Mouse (Mus musculus) gastrocnemius, adult 2 months (tissue): ENCODE measurements around the gene Rcc1. TPM values are rescaled to one million over a fixed set of nuclear protein-coding genes. Genes with fewer than 3 reads are reported as not detected.

Experiments used
- DNase-seq: peaks from one replicate; pipeline ENCODE4 v3.0.0; 2022
- H3K27ac ChIP-seq: fragments of 200-600 bp; 2 replicates; pipeline ENCODE4 v1.8.1; 2022; ENCODE audit warnings: mild to moderate bottlenecking
- H3K4me3 ChIP-seq: fragments of 200-600 bp; 2 replicates; pipeline ENCODE4 v1.8.1; 2022; ENCODE audit warnings: mild to moderate bottlenecking, moderate library complexity
- CTCF ChIP-seq: fragments of 200-600 bp; IDR thresholded peaks from 2 replicates; pipeline ENCODE4 v1.8.1; 2022; ENCODE audit warnings: antibody characterized with exemption, mild to moderate bottlenecking, moderate library complexity
- intact Hi-C: fragments of 180-260 bp; cut with DNase I; formaldehyde crosslinking; loops from one replicate; pipeline ENCODE4 v1.15.1; 2025
- long read RNA-seq, 2 experiments: library from polyadenylated mRNA; stranded (forward); transcript quantifications; one replicate each; pipeline ENCODE4 v2.0.0; 2021
- total RNA-seq, 2 experiments: library from RNA; stranded (reverse); gene quantifications; 2 replicates each; pipeline ENCODE4 v1.2.3; 2021

Rcc1 gene
- total RNA-seq, result 1 to 10 TPM; 7.7 to 7.8 TPM
- long read RNA-seq, experiment 1, partial matches to known transcripts, result 0 of 6 reads
- long read RNA-seq, experiment 1, other reads (novel, unspliced or antisense), result 1 of 6 reads
- long read RNA-seq, experiment 2, partial matches to known transcripts, result 0 of 5 reads
- long read RNA-seq, experiment 2, other reads (novel, unspliced or antisense), result 0 of 5 reads

DNA sequence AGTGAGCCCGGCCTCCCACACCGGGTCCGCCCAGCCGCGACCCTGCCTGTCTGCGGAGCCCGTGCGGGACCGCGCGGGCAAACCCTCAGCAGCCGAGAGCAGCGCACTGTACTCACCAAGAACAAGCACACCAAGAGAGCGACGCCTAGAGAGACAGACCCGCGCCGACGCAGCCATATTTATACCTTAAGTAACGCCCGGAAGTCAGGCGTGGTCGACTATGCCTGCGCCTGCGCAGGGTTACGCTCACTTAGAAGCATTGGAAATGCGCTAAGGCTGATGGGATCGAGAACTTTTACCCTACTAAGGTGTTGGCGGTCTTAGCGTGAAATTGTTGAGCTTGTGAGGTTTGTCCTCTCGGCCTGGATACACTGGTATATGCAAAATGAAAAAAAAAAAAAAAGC, at the start of gene Rcc1:
TSS of gene Rcc1 (minus strand) at position 125 of the 405 bp plus-strand sequence.
- Histone ChIP-seq H3K27ac (peak within 1 kb of the TSS; percentile 96), H3K4me3 (peak within 1 kb of the TSS; percentile 89)
- intact Hi-C loops, result loop anchor here (1.0 to 5.0 kb wide), 3 partner anchors 8 to 141 kb away; partner anchors contain the start of gene Ythdf2
- 0 out of 2 replicates have a peak, but pooled peaks have one; percentile 5 for TF ChIP-seq CTCF
- peak; percentile 92 for DNase-seq

DNA sequence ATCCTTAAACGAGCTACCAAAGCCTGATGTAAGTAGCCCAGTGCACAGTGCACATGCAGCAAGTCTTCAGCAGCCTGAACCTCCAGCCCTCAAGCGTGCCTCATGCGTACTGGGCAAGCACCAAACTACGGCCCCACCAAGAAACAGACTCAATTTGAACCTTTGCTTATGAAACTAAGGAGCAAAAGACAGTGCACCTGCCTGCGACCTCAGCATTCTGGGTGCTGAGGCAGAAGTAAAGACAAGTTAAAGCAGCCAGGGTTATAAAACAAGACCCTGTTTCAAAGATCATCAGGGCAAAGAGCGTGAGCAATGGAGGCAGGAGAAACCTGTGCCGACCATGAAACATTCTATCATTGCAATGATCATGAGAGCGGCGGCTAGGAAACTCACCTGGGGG, 47.6 kb upstream of the Rcc1 start:
- DNase-seq, result no peak
- TF ChIP-seq CTCF, result no peak
- Histone ChIP-seq H3K27ac (no peak overlapping the region), H3K4me3 (no peak overlapping the region)
- intact Hi-C loops, result no loop called here

DNA sequence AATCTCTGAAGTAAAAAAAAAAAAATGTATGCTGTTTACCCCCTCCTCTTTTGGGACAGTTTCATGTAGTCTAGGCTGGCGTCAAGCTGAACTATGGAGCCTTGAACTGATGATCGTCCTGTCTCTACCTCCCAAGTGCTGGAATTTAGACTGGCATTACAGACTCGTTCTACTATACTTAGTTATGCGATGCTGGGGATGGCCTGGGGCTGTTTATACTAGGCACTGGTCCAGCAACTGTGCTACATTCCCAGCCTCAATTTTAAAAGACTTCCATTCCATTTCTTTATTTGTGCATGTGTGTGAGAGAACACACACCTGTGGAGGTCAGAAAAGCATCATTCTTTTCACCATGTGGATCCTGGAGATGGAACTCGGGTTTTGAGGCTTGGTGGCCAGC, 45.5 kb upstream of the Rcc1 start:
- intact Hi-C loops, result no loop called here

DNA sequence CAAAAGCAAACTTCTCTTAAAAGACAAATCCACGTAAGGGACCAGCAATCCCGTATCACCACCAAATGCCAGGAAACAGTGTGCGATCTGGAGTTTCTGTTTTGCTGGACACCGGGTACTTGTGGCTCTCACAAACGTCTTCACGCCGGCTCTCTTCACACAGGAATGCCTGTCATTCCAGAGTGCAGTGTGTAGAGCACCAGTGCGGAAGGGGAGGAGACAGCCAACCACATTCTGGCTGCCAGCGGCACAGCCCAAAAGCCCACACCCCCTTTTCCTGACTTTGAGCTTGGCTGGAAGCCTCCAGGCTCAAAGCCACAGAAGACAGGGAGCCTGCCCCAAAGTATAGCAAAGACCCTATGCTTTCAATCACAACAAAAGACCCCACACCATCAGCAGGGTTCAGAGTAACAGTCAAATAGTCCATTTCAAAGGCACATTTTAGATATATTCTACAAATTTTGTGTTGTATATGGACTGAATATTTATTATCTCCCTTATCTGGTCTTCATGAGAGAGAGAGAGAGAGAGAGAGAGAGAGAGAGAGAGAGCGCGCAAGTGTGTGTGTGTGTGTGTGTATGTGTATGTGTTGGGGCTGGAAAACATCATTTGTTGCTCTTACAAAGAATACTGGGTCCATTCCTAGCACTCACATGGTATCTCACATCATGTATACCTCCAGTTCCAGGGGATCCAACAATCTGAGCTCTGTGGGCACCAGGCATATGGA, 44.8 kb upstream of the Rcc1 start:
- no peak for TF ChIP-seq CTCF
- peak; percentile 82 for DNase-seq
- Histone ChIP-seq H3K4me3 (peak overlapping the region; percentile 73), H3K27ac (peak overlapping the region; percentile 78)
- intact Hi-C loops, result no loop called here

More for the DNA sequence above, 45.5 kb upstream of the Rcc1 start:
- no peak overlapping the region for H3K27ac ChIP-seq
- DNase-seq, result no peak
- no peak overlapping the region for H3K4me3 ChIP-seq
- no peak for TF ChIP-seq CTCF

DNA sequence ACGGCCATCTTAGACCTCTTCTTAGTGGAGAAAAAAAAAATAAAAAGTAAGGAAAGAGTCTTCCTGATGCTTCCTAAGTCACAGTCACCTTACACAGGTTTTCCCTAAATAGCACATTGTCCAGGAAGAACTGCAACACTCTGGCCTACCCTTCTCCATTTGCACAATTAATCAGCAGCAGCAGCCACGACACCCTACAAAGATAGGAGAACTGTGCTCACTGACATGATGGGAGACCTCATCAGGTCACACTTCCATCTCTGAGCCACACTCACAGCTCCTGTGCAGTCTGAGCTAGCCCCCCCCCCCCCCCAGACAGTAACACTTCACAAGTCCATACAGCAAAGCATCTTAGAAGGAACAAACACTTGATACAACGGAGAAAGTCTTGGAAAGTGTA, 43.7 kb upstream of the Rcc1 start:
- Histone ChIP-seq H3K27ac (peak overlapping the region; percentile 78), H3K4me3 (peak overlapping the region; percentile 73)
- intact Hi-C loops, result no loop called here
- no peak for DNase-seq
- TF ChIP-seq CTCF, result no peak

DNA sequence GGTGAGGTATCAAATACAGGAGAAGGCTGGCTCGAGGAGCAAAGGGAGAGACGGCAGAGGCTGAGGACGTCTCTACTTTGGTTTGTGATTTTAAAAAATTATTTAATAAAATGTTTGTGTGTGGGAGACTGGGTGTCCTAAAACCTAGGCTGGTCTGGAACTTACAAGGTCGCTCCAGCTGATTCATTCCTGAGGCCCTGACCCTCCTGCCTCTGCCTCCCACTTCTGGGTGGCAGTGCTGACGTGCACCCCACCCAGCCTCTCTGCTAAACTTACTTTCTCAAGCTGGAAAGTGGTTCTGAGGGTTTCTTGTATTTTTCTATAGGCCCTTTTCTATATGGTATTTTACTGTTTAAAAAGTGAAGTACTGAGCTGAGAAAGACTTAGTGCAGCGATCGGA, 42.8 kb upstream of the Rcc1 start:
- peak overlapping the region; percentile 25 for H3K4me3 ChIP-seq
- H3K27ac ChIP-seq, result no peak overlapping the region
- intact Hi-C loops, result no loop called here
- no peak for DNase-seq
- TF ChIP-seq CTCF, result no peak

DNA sequence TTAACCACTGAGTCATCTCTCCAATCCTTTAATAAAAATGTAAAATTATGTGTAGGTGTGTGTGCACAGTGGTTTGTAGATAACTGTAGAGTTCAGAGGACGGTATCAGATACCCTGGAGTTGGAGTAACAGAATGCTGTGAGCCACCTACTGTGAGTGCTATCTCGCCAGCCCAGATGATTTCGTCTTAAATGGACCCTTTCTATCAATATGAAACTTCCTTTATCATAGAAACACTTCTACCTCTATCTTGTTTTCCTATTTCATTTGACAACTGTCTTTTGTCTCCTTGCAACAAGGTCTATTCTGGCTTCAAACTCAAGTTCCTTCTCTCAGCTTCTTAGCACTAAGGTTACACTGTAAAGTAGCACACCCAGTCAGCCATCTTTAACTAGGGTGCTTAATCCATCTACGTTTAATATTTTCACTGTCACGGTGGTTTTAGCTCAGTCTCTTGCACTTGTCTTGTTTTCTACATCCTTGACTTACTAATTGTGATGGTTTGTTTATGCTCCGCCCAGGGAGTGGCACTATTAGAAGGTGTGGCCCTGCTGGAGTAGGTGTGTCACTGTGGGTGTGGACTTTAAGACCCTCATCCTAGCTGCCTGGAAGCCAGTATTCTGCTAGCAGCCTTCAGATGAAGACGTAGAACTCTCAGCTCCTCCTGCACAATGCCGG, 37.8 kb upstream of the Rcc1 start:
- TF ChIP-seq CTCF, result no peak
- DNase-seq, result no peak
- intact Hi-C loops, result no loop called here
- Histone ChIP-seq H3K4me3 (no peak overlapping the region), H3K27ac (no peak overlapping the region)

DNA sequence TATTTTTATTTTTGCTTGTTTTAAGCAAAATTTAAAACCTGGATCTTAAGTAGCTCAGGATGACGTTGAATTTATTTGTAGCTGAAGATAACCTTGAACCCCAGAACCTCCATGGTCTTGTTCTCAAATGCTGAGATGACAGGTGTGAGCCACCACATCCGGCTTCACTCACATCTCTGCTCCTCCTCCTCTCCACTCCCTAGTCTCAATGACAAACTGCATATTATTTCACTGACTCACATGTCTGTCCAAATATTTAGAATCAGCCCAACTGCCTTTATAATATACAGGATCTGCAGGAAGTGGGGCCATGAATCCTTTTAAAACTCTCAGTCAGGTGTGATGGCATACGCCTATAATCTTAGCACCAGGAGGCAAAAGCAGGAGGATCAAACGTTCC, 35.9 kb upstream of the Rcc1 start:
- no peak overlapping the region for H3K27ac ChIP-seq
- DNase-seq, result no peak
- TF ChIP-seq CTCF, result no peak
- intact Hi-C loops, result no loop called here
- H3K4me3 ChIP-seq, result no peak overlapping the region

DNA sequence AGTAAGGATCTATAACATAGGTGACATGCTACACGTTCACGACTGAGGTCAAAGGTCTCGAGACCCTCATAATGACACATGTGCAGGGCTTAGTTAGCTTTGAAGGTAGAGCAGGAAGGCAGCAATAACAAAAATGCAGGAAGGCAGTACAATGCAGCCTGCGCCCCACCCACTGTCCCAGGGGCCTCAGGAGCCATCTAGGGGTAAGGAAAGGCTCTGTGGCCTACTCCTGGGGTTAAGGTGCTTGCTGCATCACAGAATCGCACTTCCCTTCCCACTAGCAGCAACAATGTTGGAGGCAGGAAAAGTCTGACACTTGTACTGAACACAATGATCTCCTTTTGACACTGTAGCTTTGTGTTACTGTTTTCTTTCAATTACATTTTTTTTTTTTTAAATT, 34.2 kb upstream of the Rcc1 start:
- TF ChIP-seq CTCF, result no peak
- intact Hi-C loops, result no loop called here
- peak; percentile 36 for DNase-seq
- Histone ChIP-seq H3K27ac (peak overlapping the region; percentile 74), H3K4me3 (no peak overlapping the region; the same call in 1 of the 2 replicates)

DNA sequence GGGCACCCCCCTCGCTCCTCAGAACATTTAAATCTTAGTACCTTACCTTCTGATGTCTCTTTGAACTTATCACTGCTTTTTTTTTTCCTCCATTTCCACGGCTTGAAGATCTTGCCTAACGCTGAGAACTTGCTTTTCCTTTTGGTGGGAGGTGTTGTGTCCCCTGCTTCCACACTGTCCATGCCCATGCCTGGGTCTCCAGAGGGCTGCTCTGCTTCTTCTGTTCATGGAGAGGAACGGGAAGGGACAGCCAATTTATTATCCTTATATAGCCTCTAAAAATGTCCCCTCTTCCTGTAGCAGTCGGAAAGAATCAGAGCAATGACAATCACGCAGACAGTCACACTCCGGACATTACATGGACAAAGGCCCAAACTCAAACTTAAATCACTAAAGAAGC, 33.4 kb upstream of the Rcc1 start:
- Histone ChIP-seq H3K4me3 (peak overlapping the region; percentile 38), H3K27ac (peak overlapping the region; percentile 74)
- no peak for TF ChIP-seq CTCF
- DNase-seq, result no peak
- intact Hi-C loops, result no loop called here

DNA sequence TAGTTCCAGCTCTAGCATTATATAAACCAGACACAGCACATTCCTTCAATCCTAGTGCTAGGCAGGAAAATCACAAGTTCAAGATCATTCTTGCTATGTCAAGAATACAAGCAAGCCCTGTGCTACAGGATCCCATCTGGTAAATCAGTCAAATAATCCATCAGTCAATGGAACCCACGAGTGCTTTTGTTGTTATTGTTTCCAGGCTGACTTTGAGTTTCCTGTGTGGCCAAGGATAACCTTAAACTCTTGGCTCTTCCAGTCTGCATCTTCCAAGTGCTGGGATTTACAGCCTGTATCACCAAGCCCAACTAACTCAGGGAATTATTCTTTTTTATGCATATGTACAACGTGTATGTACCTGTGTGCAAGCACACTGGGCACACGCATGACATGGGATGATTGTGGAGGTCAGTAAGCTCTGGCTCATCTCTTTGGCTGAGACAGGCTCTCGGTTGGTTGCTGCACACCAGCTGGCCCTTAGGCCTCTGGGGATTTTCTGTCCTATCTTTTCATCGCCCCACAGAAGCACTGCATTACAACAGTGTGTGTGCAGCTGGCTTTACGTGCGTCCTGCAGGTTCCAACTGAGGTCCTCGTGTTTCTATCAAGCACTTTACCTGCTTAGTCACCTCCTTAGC, 32.5 kb upstream of the Rcc1 start:
- peak overlapping the region; percentile 74 for H3K27ac ChIP-seq
- intact Hi-C loops, result no loop called here
- H3K4me3 ChIP-seq, result peak overlapping the region; percentile 38
- DNase-seq, result no peak
- TF ChIP-seq CTCF, result no peak

DNA sequence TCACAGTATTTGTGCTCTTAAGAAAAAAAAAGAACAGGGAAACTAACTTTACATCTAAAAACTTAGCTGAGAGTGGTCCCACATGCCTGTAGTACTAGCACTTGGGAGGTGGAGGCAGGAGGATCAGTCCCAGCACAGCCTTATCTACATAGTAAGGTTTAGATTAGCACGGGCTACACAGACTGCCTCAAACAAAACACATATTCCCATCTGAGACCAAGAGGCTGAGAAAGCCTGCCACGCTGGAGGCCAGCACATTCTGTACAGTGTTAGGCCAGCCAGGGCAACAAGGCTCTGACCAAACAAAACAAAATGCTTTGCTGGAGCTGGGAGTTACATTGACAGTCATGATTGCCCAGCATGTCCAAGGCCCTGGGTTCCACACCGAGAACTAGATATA, 30.1 kb upstream of the Rcc1 start:
- Histone ChIP-seq H3K27ac (0 out of 2 replicates have a peak overlapping the region, but pooled peaks have one; percentile 32), H3K4me3 (no peak overlapping the region)
- no peak for TF ChIP-seq CTCF
- DNase-seq, result no peak
- intact Hi-C loops, result no loop called here

DNA sequence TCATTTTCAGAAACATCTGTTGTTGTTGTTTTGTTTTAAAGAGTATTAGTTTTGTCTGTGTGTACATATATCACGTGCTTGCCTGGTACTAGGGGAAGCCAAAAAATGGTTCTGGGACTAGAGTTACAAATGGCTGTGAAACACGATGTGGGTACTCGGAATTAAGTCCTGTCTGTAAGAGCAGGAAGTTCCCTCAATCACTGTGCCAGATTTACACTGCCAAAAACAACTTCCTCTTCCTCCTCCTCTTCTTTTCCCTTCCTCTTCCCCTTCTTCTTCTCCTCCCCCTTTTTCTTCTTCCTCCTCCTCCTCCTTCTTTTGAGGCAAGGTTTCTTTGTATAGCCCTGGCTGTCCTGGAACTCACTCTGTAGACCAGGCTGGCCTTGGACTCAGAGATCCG, 28.9 kb upstream of the Rcc1 start:
- no peak for TF ChIP-seq CTCF
- intact Hi-C loops, result no loop called here
- Histone ChIP-seq H3K27ac (no peak overlapping the region), H3K4me3 (no peak overlapping the region)
- no peak for DNase-seq
